In genomic region chr4:138417882-138418281, GRCm38 (mm10) we compare ENCODE assay signal across 25 mouse cellular contexts. TPM values are rescaled to one million over a fixed set of nuclear protein-coding genes. Genes with fewer than 3 reads are reported as not detected.
A peak's percentile ranks its signal among the peaks of the same experiment; 100 is the strongest.
DNase-seq lines count a peak whose midpoint lies in the region; ATAC-seq and TF ChIP-seq lines count a peak whose summit lies in the region.
"Had no signal": no experiment of that assay in that cellular context is flagged by ENCODE, and none has a peak within 500 bp of the region (broad histone marks: within the 10 kb centered on the region; RNA-seq: fewer than 3 reads in every experiment).

No protein-coding gene starts in this region.

- peaks cover 21% of the 10 kb centered on the region for H3K4me1 ChIP-seq in forebrain, postnatal 0 days (ENCODE audit: insufficient read depth)
- H3K4me1 ChIP-seq in forebrain, embryonic 14.5 days (ENCODE audit: control insufficient read depth, insufficient read depth, low read length): peaks cover 3% of the 10 kb centered on the region; the same call in 1 of the 2 replicates
- H3K4me1 ChIP-seq in midbrain, postnatal 0 days (ENCODE audit: insufficient read depth, low read length): peaks cover 12% of the 10 kb centered on the region; the same call in 1 of the 2 replicates
- no peaks in the 10 kb centered on the region for H3K4me1 ChIP-seq in midbrain, embryonic 11.5 days (ENCODE audit: control insufficient read depth, insufficient read depth, low read length)

- H3K36me3 ChIP-seq in forebrain, postnatal 0 days (ENCODE audit: insufficient read depth): no peaks in the 10 kb centered on the region
- H3K36me3 ChIP-seq in forebrain, embryonic 14.5 days (ENCODE audit: control insufficient read depth, insufficient read depth, low read length): no peaks in the 10 kb centered on the region
- no peaks in the 10 kb centered on the region for H3K36me3 ChIP-seq in midbrain, postnatal 0 days (ENCODE audit: insufficient read depth, low read length)
- H3K36me3 ChIP-seq in midbrain, embryonic 11.5 days (ENCODE audit: control insufficient read depth, insufficient read depth, low read length): no peaks in the 10 kb centered on the region
- H3K36me3 ChIP-seq: forebrain, embryonic 15.5 days; hindbrain, embryonic 12.5 days; hindbrain, embryonic 15.5 days had no signal

- H3K27me3 ChIP-seq in forebrain, postnatal 0 days (ENCODE audit: insufficient read depth, low read length): no peaks in the 10 kb centered on the region; the same call in 1 of the 2 replicates
- H3K27me3 ChIP-seq in forebrain, embryonic 14.5 days (replicated peaks; ENCODE audit: control insufficient read depth, insufficient read depth, low read length): no peaks in the 10 kb centered on the region
- H3K27me3 ChIP-seq in midbrain, postnatal 0 days (ENCODE audit: insufficient read depth, low read length): no peaks in the 10 kb centered on the region
- no peaks in the 10 kb centered on the region for H3K27me3 ChIP-seq in midbrain, embryonic 11.5 days (ENCODE audit: control insufficient read depth, insufficient read depth, low read length)
- H3K27me3 ChIP-seq: forebrain, embryonic 15.5 days; hindbrain, embryonic 15.5 days had no signal

- H3K27ac ChIP-seq in forebrain, postnatal 0 days (ENCODE audit: low read depth, low read length): peak overlapping the region; percentile 82
- H3K27ac ChIP-seq in forebrain, embryonic 14.5 days (ENCODE audit: low read depth, low read length): no peak overlapping the region
- H3K27ac ChIP-seq in layer of hippocampus, adult 2 months: peak overlapping the region; percentile 36; the same call in 1 of the 2 replicates
- peak overlapping the region; percentile 77 for H3K27ac ChIP-seq in midbrain, postnatal 0 days (ENCODE audit: low read depth, low read length)
- no peak overlapping the region for H3K27ac ChIP-seq in midbrain, embryonic 11.5 days (ENCODE audit: low read depth, low read length)
- H3K27ac ChIP-seq: forebrain, embryonic 15.5 days; hindbrain, embryonic 12.5 days; hindbrain, embryonic 15.5 days had no signal

- no peak for TF ChIP-seq CTCF in forebrain, postnatal 0 days (IDR thresholded peaks at IDR 0.05; ENCODE audit: low read depth)
- TF ChIP-seq CTCF in layer of hippocampus, adult 2 months (conservative IDR thresholded peaks at IDR 0.05): no peak
- TF ChIP-seq CTCF in midbrain, postnatal 0 days (IDR thresholded peaks at IDR 0.05): no peak

- 88% methylated on average over 4 of the region's 4 CpGs for WGBS in forebrain, postnatal 0 days
- WGBS in forebrain, embryonic 14.5 days: 81% methylated on average over 4 of the region's 4 CpGs
- 85% methylated on average over 4 of the region's 4 CpGs for WGBS in midbrain, postnatal 0 days
- 84% methylated on average over 4 of the region's 4 CpGs for WGBS in midbrain, embryonic 11.5 days

- H3K4me2 ChIP-seq in forebrain, postnatal 0 days (ENCODE audit: low read depth): no peak overlapping the region
- no peak overlapping the region for H3K4me2 ChIP-seq in forebrain, embryonic 14.5 days (ENCODE audit: low read length)
- H3K4me2 ChIP-seq in midbrain, postnatal 0 days (ENCODE audit: low read depth, low read length, poor library complexity, severe bottlenecking): no peak overlapping the region
- no peak overlapping the region for H3K4me2 ChIP-seq in midbrain, embryonic 11.5 days
- H3K4me2 ChIP-seq: forebrain, embryonic 15.5 days; heart, embryonic 11.5 days; hindbrain, embryonic 12.5 days; hindbrain, embryonic 15.5 days had no signal

- ATAC-seq in forebrain, postnatal 0 days: no peak
- no peak for ATAC-seq in forebrain, embryonic 14.5 days
- no peak for ATAC-seq in midbrain, postnatal 0 days (ENCODE audit: low FRiP score)
- no peak for ATAC-seq in midbrain, embryonic 11.5 days (ENCODE audit: low FRiP score)
- ATAC-seq in erythroblast, adult 5-6 weeks (replicated peaks; ENCODE audit: low FRiP score, poor library complexity, severe bottlenecking): no peak

- H3K4me3 ChIP-seq in forebrain, postnatal 0 days (ENCODE audit: low read depth, low read length): no peak overlapping the region
- no peak overlapping the region for H3K4me3 ChIP-seq in forebrain, embryonic 14.5 days (ENCODE audit: low read depth, low read length)
- no peak overlapping the region for H3K4me3 ChIP-seq in layer of hippocampus, adult 2 months
- no peak overlapping the region for H3K4me3 ChIP-seq in midbrain, postnatal 0 days (ENCODE audit: low read depth, low read length)
- H3K4me3 ChIP-seq in midbrain, embryonic 11.5 days (ENCODE audit: low read depth, low read length): no peak overlapping the region
- H3K4me3 ChIP-seq: forebrain, embryonic 15.5 days; hindbrain, embryonic 12.5 days; hindbrain, embryonic 15.5 days had no signal

- H3K9ac ChIP-seq in forebrain, postnatal 0 days: no peak overlapping the region
- H3K9ac ChIP-seq in forebrain, embryonic 14.5 days (ENCODE audit: low read length): no peak overlapping the region
- H3K9ac ChIP-seq in midbrain, postnatal 0 days (replicated peaks; ENCODE audit: low read length, poor library complexity, severe bottlenecking): no peak overlapping the region
- no peak overlapping the region for H3K9ac ChIP-seq in midbrain, embryonic 11.5 days (ENCODE audit: low read length)
- H3K9ac ChIP-seq: forebrain, embryonic 15.5 days; hindbrain, embryonic 12.5 days; hindbrain, embryonic 15.5 days had no signal

- no peak for DNase-seq in forebrain, postnatal 0 days
- DNase-seq in forebrain, embryonic 14.5 days (ENCODE audit: low spot score): no peak
- DNase-seq in layer of hippocampus, adult 2 months (ENCODE audit: low spot score in 2 of 2): no peak
- DNase-seq in layer of hippocampus, adult 18-20 months (ENCODE audit: low spot score in 2 of 2): no peak
- DNase-seq in midbrain, postnatal 0 days (ENCODE audit: low spot score): no peak
- no peak for DNase-seq in midbrain, embryonic 11.5 days (ENCODE audit: low spot score, missing footprints)
- DNase-seq: adrenal gland, postnatal 10 days; adrenal gland, postnatal 36 days; cerebellum, adult 18-20 months; cerebellum, adult 9-10 months; gastrocnemius, postnatal 10 days; gastrocnemius, postnatal 36 days; heart, adult 11 months had no signal

- no peaks in the 10 kb centered on the region for H3K9me3 ChIP-seq in forebrain, postnatal 0 days (ENCODE audit: low read length)
- no peaks in the 10 kb centered on the region for H3K9me3 ChIP-seq in forebrain, embryonic 14.5 days (replicated peaks; ENCODE audit: control insufficient read depth, low read length)
- no peaks in the 10 kb centered on the region for H3K9me3 ChIP-seq in midbrain, postnatal 0 days (ENCODE audit: low read length)
- H3K9me3 ChIP-seq in midbrain, embryonic 11.5 days (ENCODE audit: control insufficient read depth, low read length): no peaks in the 10 kb centered on the region
- H3K9me3 ChIP-seq: forebrain, embryonic 15.5 days; hindbrain, embryonic 15.5 days had no signal

RNA-seq across cellular contexts. Expression of gene Mul1, which starts 16.6 kb away (rescaled TPM):
- 30.1 and 32.4 TPM in 2 replicates for total RNA-seq in forebrain, postnatal 0 days (2014; rRNA removed)
- 13.5 and 19.4 TPM in 2 replicates for polyA plus RNA-seq in forebrain, postnatal 0 days (2015; fragmentation: Nextera tagmentation; extraction: Ambion mirVana)
- polyA plus RNA-seq in forebrain, embryonic 14.5 days (2014; fragmentation: Nextera tagmentation; extraction: Ambion mirVana): 16.2 and 21.9 TPM in 2 replicates
- total RNA-seq in layer of hippocampus, adult 2 months (2021): 10 to 100 TPM; 54.4 to 57.9 TPM
- total RNA-seq in layer of hippocampus, adult 18-20 months (2021): 10 to 100 TPM; 67.3 to 68.5 TPM
- total RNA-seq in midbrain, postnatal 0 days (2014; rRNA removed): 32.6 and 35.2 TPM in 2 replicates
- 17.6 and 19.2 TPM in 2 replicates for polyA plus RNA-seq in midbrain, postnatal 0 days (2015; fragmentation: Nextera tagmentation; extraction: Ambion mirVana)
- polyA plus RNA-seq in midbrain, embryonic 11.5 days (2014; fragmentation: Nextera tagmentation; extraction: Ambion mirVana): 17.9 and 18.5 TPM in 2 replicates
- 3.7 and 4.2 TPM in 2 replicates for total RNA-seq in erythroblast, adult 5-6 weeks (2015; ENCODE audit: low replicate concordance)
- total RNA-seq in erythroblast, adult 5-6 weeks (2017; ENCODE audit: low replicate concordance): 2.0 and 3.8 TPM in 2 replicates

RNA-seq across cellular contexts. Expression of gene Fam43b, which starts 21.6 kb away (rescaled TPM):
- 11.9 and 14.7 TPM in 2 replicates for total RNA-seq in forebrain, postnatal 0 days (2014; rRNA removed)
- 18.9 and 22.6 TPM in 2 replicates for polyA plus RNA-seq in forebrain, postnatal 0 days (2015; fragmentation: Nextera tagmentation; extraction: Ambion mirVana)
- polyA plus RNA-seq in forebrain, embryonic 14.5 days (2014; fragmentation: Nextera tagmentation; extraction: Ambion mirVana): 1.8 and 4.8 TPM in 2 replicates
- 10 to 100 TPM; 26.5 to 33.1 TPM for total RNA-seq in layer of hippocampus, adult 2 months (2021)
- 10 to 100 TPM; 31.8 to 34.3 TPM for total RNA-seq in layer of hippocampus, adult 18-20 months (2021)
- total RNA-seq in midbrain, postnatal 0 days (2014; rRNA removed): 18.7 and 24.0 TPM in 2 replicates
- polyA plus RNA-seq in midbrain, postnatal 0 days (2015; fragmentation: Nextera tagmentation; extraction: Ambion mirVana): 20.1 and 21.6 TPM in 2 replicates
- polyA plus RNA-seq in midbrain, embryonic 11.5 days (2014; fragmentation: Nextera tagmentation; extraction: Ambion mirVana): 0.14 TPM in 1 of 2 replicates, not detected in the other
- not detected in 2 replicates for total RNA-seq in erythroblast, adult 5-6 weeks (2015; ENCODE audit: low replicate concordance)
- total RNA-seq in erythroblast, adult 5-6 weeks (2017; ENCODE audit: low replicate concordance): not detected in 2 replicates
- total RNA-seq: gastrocnemius, adult 18-20 months; gastrocnemius, postnatal 36 days; heart, adult 8-10 months had no signal
- polyA plus RNA-seq: embryonic facial prominence, embryonic 11.5 days; forebrain, embryonic 11.5 days; heart, embryonic 14.5 days; heart, postnatal 0 days had no signal

RNA-seq across cellular contexts. Expression of gene Camk2n1, which starts 36.2 kb away (rescaled TPM):
- 45.9 and 48.3 TPM in 2 replicates for total RNA-seq in forebrain, postnatal 0 days (2014; rRNA removed)
- polyA plus RNA-seq in forebrain, postnatal 0 days (2015; fragmentation: Nextera tagmentation; extraction: Ambion mirVana): 17.1 and 21.4 TPM in 2 replicates
- 7.5 and 7.8 TPM in 2 replicates for polyA plus RNA-seq in forebrain, embryonic 14.5 days (2014; fragmentation: Nextera tagmentation; extraction: Ambion mirVana)
- 100 to 1,000 TPM; 378 to 385 TPM for total RNA-seq in layer of hippocampus, adult 2 months (2021)
- total RNA-seq in layer of hippocampus, adult 18-20 months (2021): 100 to 1,000 TPM; 405 to 413 TPM
- total RNA-seq in midbrain, postnatal 0 days (2014; rRNA removed): 50.9 and 55.6 TPM in 2 replicates
- polyA plus RNA-seq in midbrain, postnatal 0 days (2015; fragmentation: Nextera tagmentation; extraction: Ambion mirVana): 25.0 and 29.2 TPM in 2 replicates
- 6.0 and 6.1 TPM in 2 replicates for polyA plus RNA-seq in midbrain, embryonic 11.5 days (2014; fragmentation: Nextera tagmentation; extraction: Ambion mirVana)
- not detected in 2 replicates for total RNA-seq in erythroblast, adult 5-6 weeks (2015; ENCODE audit: low replicate concordance)
- total RNA-seq in erythroblast, adult 5-6 weeks (2017; ENCODE audit: low replicate concordance): not detected in 2 replicates

RNA-seq across cellular contexts. Expression of gene Cda, which starts 50.1 kb away (rescaled TPM):
- total RNA-seq in forebrain, postnatal 0 days (2014; rRNA removed): 3.6 TPM in 2 replicates
- 3.2 and 4.9 TPM in 2 replicates for polyA plus RNA-seq in forebrain, postnatal 0 days (2015; fragmentation: Nextera tagmentation; extraction: Ambion mirVana)
- 2.2 and 2.3 TPM in 2 replicates for polyA plus RNA-seq in forebrain, embryonic 14.5 days (2014; fragmentation: Nextera tagmentation; extraction: Ambion mirVana)
- total RNA-seq in layer of hippocampus, adult 2 months (2021): 1 to 10 TPM; 1.9 to 3.2 TPM
- 1 to 10 TPM; 1.7 to 2.4 TPM for total RNA-seq in layer of hippocampus, adult 18-20 months (2021)
- total RNA-seq in midbrain, postnatal 0 days (2014; rRNA removed): 9.1 and 9.6 TPM in 2 replicates
- 9.2 and 12.2 TPM in 2 replicates for polyA plus RNA-seq in midbrain, postnatal 0 days (2015; fragmentation: Nextera tagmentation; extraction: Ambion mirVana)
- polyA plus RNA-seq in midbrain, embryonic 11.5 days (2014; fragmentation: Nextera tagmentation; extraction: Ambion mirVana): 1.7 and 2.0 TPM in 2 replicates
- total RNA-seq in erythroblast, adult 5-6 weeks (2015; ENCODE audit: low replicate concordance): not detected in 2 replicates
- total RNA-seq in erythroblast, adult 5-6 weeks (2017; ENCODE audit: low replicate concordance): not detected in 2 replicates
- total RNA-seq: hematopoietic stem cell, adult 5-6 weeks had no signal

Comparison
In these comparisons a context has a peak if more than half of its experiments do, and no peak if none do; other contexts are left out.
1. H3K27ac ChIP-seq: peak in forebrain, postnatal 0 days (single experiment), layer of hippocampus, adult 2 months (single experiment) and midbrain, postnatal 0 days (single experiment); none in forebrain, embryonic 14.5 days (single experiment) and midbrain, embryonic 11.5 days (single experiment).
2. RNA of gene Fam43b, which starts 21.6 kb away (total RNA-seq): 31.8 to 34.3 TPM in layer of hippocampus, adult 18-20 months, 26.5 to 33.1 TPM in layer of hippocampus, adult 2 months, 18.7 to 24.0 TPM in midbrain, postnatal 0 days and 11.9 to 14.7 TPM in forebrain, postnatal 0 days; not detected in erythroblast, adult 5-6 weeks; every median in the first group is over 10 times any median in the second.
3. RNA of gene Camk2n1, which starts 36.2 kb away (total RNA-seq): 405 to 413 TPM in layer of hippocampus, adult 18-20 months, 378 to 385 TPM in layer of hippocampus, adult 2 months, 50.9 to 55.6 TPM in midbrain, postnatal 0 days and 45.9 to 48.3 TPM in forebrain, postnatal 0 days; not detected in erythroblast, adult 5-6 weeks; every median in the first group is over 10 times any median in the second.